Mouse (Mus musculus) midbrain, postnatal 0 days (tissue): ENCODE measurements around the gene Lars2. TPM values are rescaled to one million over a fixed set of nuclear protein-coding genes. Genes with fewer than 3 reads are reported as not detected.

ENCODE experiments used
- ATAC-seq: fragments of 200-750 bp; cut with Nextera tagmentation; 2 replicates; pipeline ENCODE4 v1.8.0; 2017; ENCODE audit warnings: moderate number of reproducible peaks, mild to moderate bottlenecking, moderate TSS enrichment, moderate library complexity; ENCODE audit not compliant: low FRiP score
- DNase-seq: peaks from one replicate; pipeline ENCODE4 v3.0.0-alpha.2; 2015; ENCODE audit warnings: low spot score
- H3K27ac ChIP-seq: fragments of 300-500 bp; sonication (generic); 2 replicates; pipeline ENCODE4 v1.5.1; 2014; ENCODE audit warnings: low read depth, mild to moderate bottlenecking, low read length, mixed read lengths
- H3K27me3 ChIP-seq: fragments of 300-500 bp; sonication (generic); 2 replicates; pipeline ENCODE4 v1.6.1; 2014; ENCODE audit warnings: low read length, control low read depth, mixed read lengths; ENCODE audit not compliant: insufficient read depth
- H3K36me3 ChIP-seq: fragments of 300-500 bp; sonication (generic); 2 replicates; pipeline ENCODE4 v1.6.1; 2014; ENCODE audit warnings: low read length, control low read depth, mixed read lengths; ENCODE audit not compliant: insufficient read depth
- H3K4me1 ChIP-seq: fragments of 300-500 bp; sonication (generic); 2 replicates; pipeline ENCODE4 v1.6.1; 2014; ENCODE audit warnings: mild to moderate bottlenecking, control low read depth, antibody characterized with exemption, low read length, mixed read lengths; ENCODE audit not compliant: insufficient read depth
- H3K4me2 ChIP-seq: fragments of 300-500 bp; sonication (generic); 2 replicates; pipeline ENCODE4 v1.6.1; 2014; ENCODE audit warnings: low read depth, mild to moderate bottlenecking, low read length, mixed read lengths; ENCODE audit not compliant: poor library complexity, severe bottlenecking
- H3K4me3 ChIP-seq: fragments of 300-500 bp; sonication (generic); 2 replicates; pipeline ENCODE4 v1.5.1; 2014; ENCODE audit warnings: low read depth, mild to moderate bottlenecking, low read length, moderate library complexity
- H3K9ac ChIP-seq: fragments of 300-500 bp; sonication (generic); replicated peaks from 2 replicates; pipeline ENCODE4 v1.6.1; 2014; ENCODE audit warnings: mild to moderate bottlenecking, low read length, moderate library complexity, mixed read lengths; ENCODE audit not compliant: poor library complexity, severe bottlenecking
- H3K9me3 ChIP-seq: fragments of 300-500 bp; sonication (generic); 2 replicates; pipeline ENCODE4 v1.6.1; 2016; ENCODE audit warnings: low read length, control low read depth
- CTCF ChIP-seq: IDR thresholded peaks from 2 replicates; pipeline ENCODE4 v1.5.1; 2016; ENCODE audit warnings: antibody characterized with exemption, mild to moderate bottlenecking
- WGBS: fragments of 180-500 bp; shearing (Covaris S2); extraction: QIAGEN DNeasy Blood & Tissue Kit; methylation state at CpG from one replicate; pipeline ENCODE4 v1.1.7; 2014; 5-methylcytosine and 5-hydroxymethylcytosine counted together
- polyA plus RNA-seq: library from polyadenylated mRNA; unstranded; fragments of >200 nt; fragmentation: Nextera tagmentation; extraction: Ambion mirVana; gene quantifications from 2 replicates; pipeline ENCODE4 v1.2.1, GENCODE M21; 2015
- total RNA-seq: library from RNA; depleted of rRNA; stranded (reverse); fragments of >200 nt; gene quantifications from 2 replicates; pipeline ENCODE4 v1.2.3, GENCODE M21; 2014

The Lars2 gene
- total and polyA plus RNA-seq, 2 experiments from 2014 or later: 11.9 to 930 TPM

- 84% methylated on average over 18 of the region's 18 CpGs for WGBS
- ATAC-seq (no peak), DNase-seq (no peak)
- peak overlapping the region; percentile 70 for H3K4me2 ChIP-seq
- no peaks in the 10 kb centered on the region; the same call in 1 of the 2 replicates for H3K4me1 ChIP-seq
- no peak overlapping the region for H3K27ac ChIP-seq
- H3K36me3 ChIP-seq: no peaks in the 10 kb centered on the region
- H3K4me3 ChIP-seq: no peak overlapping the region
- H3K9ac ChIP-seq: no peak overlapping the region
- no peak for TF ChIP-seq CTCF
- H3K9me3 ChIP-seq: no peaks in the 10 kb centered on the region
- no peaks in the 10 kb centered on the region for H3K27me3 ChIP-seq
These were observed 113.7 kb downstream of the Lars2 start for GRCm38 (mm10) chr9:123480253-123480921.

GRCm38 (mm10) chr9:123481136-123481535 is 114.4 kb downstream of the Lars2 start:
- Histone ChIP-seq H3K27me3 (no peaks in the 10 kb centered on the region), H3K4me2 (no peak overlapping the region), H3K9ac (no peak overlapping the region), H3K27ac (no peak overlapping the region), H3K9me3 (no peaks in the 10 kb centered on the region), H3K36me3 (no peaks in the 10 kb centered on the region), H3K4me1 (no peaks in the 10 kb centered on the region; the same call in 1 of the 2 replicates), H3K4me3 (no peak overlapping the region)
- ATAC-seq: no peak
- no peak for TF ChIP-seq CTCF
- DNase-seq: no peak
- WGBS: 73% methylated on average over 7 of the region's 7 CpGs

- 92% methylated on average over 1 of the region's 1 CpGs for WGBS
- Histone ChIP-seq H3K4me1 (no peaks in the 10 kb centered on the region; the same call in 1 of the 2 replicates), H3K27me3 (no peaks in the 10 kb centered on the region), H3K4me3 (no peak overlapping the region), H3K9me3 (no peaks in the 10 kb centered on the region), H3K27ac (no peak overlapping the region), H3K9ac (no peak overlapping the region), H3K36me3 (no peaks in the 10 kb centered on the region), H3K4me2 (no peak overlapping the region)
- no peak for TF ChIP-seq CTCF
- DNase-seq: no peak
- no peak for ATAC-seq
These were observed 116.9 kb downstream of the Lars2 start for GRCm38 (mm10) chr9:123483598-123483997.

GRCm38 (mm10) chr9:123484830-123485229 is 118.1 kb downstream of the Lars2 start:
- DNase-seq: no peak
- ATAC-seq: no peak
- H3K4me2 ChIP-seq: no peak overlapping the region
- 98% methylated on average over 3 of the region's 3 CpGs for WGBS
- no peaks in the 10 kb centered on the region for H3K27me3 ChIP-seq
- H3K4me3 ChIP-seq: no peak overlapping the region
- no peak overlapping the region for H3K9ac ChIP-seq
- H3K4me1 ChIP-seq: no peaks in the 10 kb centered on the region
- H3K27ac ChIP-seq: no peak overlapping the region
- no peaks in the 10 kb centered on the region for H3K36me3 ChIP-seq
- H3K9me3 ChIP-seq: no peaks in the 10 kb centered on the region
- TF ChIP-seq CTCF: no peak

- Histone ChIP-seq H3K4me3 (no peak overlapping the region), H3K27ac (no peak overlapping the region), H3K9ac (no peak overlapping the region), H3K4me1 (no peaks in the 10 kb centered on the region), H3K9me3 (no peaks in the 10 kb centered on the region), H3K27me3 (no peaks in the 10 kb centered on the region), H3K4me2 (no peak overlapping the region), H3K36me3 (no peaks in the 10 kb centered on the region)
- ATAC-seq (no peak), DNase-seq (no peak)
- no peak for TF ChIP-seq CTCF
- WGBS: 92% methylated on average over 4 of the region's 4 CpGs
These were observed 118.8 kb downstream of the Lars2 start for GRCm38 (mm10) chr9:123485561-123485960.

GRCm38 (mm10) chr9:123486635-123487034 is 119.9 kb downstream of the Lars2 start:
- no peak for ATAC-seq
- no peaks in the 10 kb centered on the region for H3K36me3 ChIP-seq
- no peak for TF ChIP-seq CTCF
- no peak overlapping the region for H3K4me2 ChIP-seq
- H3K4me3 ChIP-seq: no peak overlapping the region
- H3K4me1 ChIP-seq: no peaks in the 10 kb centered on the region
- no peaks in the 10 kb centered on the region for H3K9me3 ChIP-seq
- no peaks in the 10 kb centered on the region for H3K27me3 ChIP-seq
- WGBS: 90% methylated on average over 3 of the region's 3 CpGs
- no peak for DNase-seq
- H3K27ac ChIP-seq: no peak overlapping the region
- no peak overlapping the region for H3K9ac ChIP-seq
